Mouse (Mus musculus): ENCODE measurements around the gene Iqsec1.
A peak's percentile ranks its signal among the peaks of the same experiment; 100 is the strongest.

The Iqsec1 gene

DNA sequence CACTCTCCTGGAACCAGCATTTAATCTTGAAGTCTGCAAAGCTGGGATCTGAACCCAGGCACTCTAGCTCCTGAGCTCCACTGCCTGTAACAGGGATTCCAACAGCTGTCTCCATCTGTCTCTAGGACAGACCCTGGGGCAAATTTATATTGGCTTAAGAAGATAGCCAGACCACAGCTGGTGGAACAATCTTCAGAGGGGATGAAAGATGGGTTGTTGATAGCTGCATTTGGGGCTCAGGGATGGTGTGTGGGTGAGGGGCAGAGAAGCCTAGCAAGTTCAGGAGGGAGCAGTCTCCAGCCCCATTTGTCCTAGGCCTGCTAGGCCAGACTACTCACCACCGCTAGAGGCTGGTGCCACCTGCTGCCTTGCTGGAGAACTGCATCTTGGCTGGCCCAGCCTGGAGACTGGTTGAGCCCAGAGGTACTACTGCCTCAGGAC lies 260.0 kb downstream of the Iqsec1 start:
- peak; percentile 57 for DNase-seq (ENCODE audit: low spot score)

DNA sequence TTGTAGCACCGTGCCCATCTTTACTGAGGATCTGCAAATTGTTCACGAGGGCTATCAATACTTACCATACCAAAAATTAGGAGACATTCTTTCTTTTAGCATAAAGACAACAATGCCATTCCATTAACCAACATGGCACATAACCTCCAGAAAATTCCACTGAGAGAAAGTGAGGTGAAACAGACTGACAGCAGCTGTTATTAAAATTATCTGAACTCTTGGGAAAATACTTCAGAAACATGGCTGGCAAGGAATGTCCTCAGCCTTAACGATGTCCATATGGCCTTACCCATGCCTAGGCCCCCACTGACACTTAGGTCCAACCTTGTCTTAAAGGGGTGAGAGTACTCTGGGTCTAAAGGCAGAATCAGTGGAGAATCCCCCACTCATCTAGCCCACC lies 260.7 kb downstream of the Iqsec1 start:
- DNase-seq (ENCODE audit: low spot score): no peak

DNA sequence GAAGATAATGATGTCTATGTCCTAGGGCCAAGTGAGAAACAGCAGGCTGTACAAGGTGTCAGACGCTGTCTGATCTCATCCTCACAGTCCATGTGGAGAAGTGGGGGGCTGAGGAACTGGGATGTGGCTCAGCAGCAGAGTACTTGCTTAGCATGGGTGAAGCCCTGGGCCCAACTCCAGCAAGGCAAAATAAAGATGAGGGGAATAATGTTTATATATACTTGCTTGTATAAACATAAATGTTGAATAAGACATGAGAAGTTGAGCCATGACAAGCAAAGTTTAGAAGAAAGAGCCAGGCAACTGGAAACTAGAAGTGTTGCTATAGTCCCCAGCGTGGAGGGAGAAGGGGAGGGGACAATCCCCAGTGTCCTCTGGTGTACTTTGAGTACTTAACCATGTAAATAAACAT lies 261.8 kb downstream of the Iqsec1 start:
- DNase-seq (ENCODE audit: low spot score): no peak

DNA sequence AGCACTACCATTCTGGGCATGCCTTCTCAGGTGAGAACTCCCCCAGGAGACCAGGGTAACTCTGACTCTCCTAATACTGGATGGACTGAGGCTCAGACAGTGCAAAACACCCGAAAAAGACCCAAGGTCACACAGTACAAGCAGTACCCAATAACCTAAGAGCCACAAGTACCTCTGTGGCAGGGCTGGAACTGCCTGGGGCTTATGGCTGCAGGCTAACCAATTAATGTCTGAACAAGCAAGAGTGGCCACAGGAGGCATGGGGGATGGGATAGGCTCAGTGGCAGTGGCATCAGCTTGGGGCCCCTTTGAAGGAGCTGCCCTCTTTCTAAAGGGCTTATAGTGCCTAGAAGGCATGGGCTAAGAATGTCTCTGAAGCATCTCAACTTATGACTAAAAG lies 263.0 kb downstream of the Iqsec1 start:
- no peak for DNase-seq (ENCODE audit: low spot score)

DNA sequence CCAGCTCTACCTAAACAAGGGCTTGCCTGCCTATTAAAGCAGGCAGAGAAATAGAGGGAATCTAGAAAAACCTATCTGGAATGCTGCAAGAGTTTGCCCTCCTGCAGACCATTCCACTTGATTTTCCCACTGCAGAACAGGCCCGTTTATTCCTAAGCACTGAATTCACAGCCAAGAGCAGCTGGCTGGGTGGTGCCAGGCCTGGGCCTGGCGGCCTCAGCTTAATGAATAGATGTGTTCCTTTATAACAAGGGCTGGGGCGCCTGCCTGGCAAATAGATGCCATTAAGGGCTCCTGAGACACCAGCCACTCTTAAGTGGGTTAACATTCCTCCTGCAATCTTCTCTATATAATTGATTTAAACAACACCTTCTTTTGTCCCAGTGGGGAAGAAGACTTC lies 265.5 kb downstream of the Iqsec1 start:
- no peak for DNase-seq (ENCODE audit: low spot score)

DNA sequence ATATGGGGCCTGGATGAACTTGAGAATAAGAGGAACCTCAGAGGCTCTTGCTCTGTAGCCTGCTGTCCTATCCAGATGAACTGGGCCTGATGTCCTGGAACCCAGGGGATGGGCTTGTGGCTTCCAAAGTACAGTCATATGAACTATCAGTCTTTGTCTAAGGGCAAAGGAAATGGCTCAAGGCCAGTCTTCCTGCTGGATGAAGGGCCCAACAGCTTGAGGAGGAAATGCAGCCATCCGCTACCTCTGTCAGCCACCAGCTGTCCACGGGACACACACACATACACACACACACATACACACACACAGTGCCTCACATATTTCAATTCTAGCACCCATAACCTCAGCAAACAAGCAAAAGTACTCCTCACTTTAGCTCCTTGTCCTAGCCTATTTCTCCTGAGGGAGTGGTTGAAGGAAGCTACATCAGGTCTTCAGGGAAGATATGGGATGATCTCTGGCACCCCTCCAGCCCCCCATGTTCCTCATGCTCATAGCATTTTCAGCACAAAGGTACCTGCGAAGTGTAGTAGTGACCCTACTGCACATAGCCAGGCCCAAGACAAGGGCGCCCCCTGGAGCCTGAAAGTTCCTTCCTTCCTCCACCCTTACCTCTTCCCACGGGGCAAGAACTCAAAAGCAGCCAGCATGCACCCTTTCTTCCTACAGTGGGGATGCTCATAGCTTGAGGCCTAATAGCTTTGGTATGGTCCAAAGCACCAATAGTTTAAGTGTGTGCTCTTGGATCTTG lies 267.3 kb downstream of the Iqsec1 start:
- DNase-seq (ENCODE audit: low spot score): no peak

DNA sequence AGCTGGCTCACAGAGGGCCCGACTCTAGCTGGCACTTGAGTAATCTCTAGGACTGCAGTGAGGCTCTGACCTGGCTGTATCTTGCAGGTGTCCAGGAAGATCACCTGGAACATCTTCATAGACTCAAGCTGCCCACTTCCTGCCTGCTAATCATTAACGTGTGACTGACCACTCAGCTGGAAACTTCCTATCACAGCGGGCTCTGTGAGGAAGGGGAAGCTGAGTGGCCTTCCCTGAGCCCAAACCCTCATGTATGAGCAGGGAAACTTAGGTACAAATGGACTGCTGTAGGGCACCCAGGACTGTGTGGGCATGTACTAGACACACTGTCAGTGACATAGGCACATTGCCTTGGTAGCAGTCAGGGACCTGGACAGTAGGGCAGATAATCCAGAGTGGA lies 268.3 kb downstream of the Iqsec1 start:
- DNase-seq (ENCODE audit: low spot score): no peak

DNA sequence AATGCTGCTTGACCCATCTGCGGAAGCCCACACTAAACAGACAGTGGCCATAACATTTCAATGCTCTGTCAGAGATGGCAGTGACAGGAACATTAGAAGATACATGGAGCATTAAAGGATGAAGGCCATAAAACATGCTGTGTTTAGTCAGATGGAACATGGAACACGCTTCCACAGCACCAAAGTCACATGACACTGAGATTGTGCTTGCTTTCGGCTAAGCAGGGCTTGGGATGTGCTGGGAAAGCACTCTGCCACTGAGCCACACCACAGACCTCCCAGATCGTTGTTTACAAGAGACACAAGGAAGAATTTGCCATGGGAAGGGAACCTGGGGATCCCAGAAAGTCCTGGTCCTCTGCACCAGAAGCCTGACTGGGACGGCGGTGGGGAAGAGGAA lies 269.1 kb downstream of the Iqsec1 start:
- DNase-seq (ENCODE audit: low spot score): no peak

DNA sequence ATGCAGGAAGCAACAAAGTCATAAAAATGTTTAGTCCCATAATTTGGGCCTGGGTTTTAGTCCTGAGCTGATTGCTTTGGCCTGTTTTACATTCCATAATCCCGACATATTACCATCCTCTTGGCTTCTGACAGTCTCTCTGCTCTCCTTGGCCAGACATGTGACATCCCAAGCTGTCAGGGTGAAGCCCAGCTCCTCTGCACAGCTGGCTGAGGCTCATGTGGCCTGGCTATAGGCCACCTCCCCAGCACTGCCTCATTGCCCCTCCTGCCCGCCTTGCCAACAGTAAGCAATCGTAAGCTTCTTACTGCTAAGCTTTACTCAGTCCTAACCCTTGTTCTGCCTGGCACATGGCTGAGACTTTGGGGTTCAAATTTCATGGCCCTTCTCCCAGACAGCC lies 270.0 kb downstream of the Iqsec1 start:
- no peak for DNase-seq (ENCODE audit: low spot score)

DNA sequence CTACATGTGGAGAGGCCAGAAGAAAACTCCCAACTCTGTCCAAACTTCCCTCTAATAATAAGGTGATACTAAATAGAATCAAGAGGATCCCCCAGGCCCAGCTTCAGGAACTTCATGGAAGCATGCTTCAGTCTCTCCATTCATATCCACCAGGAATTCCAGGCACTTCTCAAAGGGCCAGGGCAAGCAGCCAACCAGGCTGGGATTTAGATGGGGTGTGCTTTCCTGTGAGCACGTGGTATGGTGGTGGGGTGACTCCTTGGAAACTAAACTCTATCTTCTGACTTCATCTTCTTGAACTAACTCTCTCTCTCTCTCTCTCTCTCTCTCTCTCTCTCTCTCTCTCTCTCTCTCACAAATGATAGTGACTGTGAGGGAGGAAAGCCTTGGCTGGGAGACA lies 270.8 kb downstream of the Iqsec1 start:
- DNase-seq (ENCODE audit: low spot score): no peak

DNA sequence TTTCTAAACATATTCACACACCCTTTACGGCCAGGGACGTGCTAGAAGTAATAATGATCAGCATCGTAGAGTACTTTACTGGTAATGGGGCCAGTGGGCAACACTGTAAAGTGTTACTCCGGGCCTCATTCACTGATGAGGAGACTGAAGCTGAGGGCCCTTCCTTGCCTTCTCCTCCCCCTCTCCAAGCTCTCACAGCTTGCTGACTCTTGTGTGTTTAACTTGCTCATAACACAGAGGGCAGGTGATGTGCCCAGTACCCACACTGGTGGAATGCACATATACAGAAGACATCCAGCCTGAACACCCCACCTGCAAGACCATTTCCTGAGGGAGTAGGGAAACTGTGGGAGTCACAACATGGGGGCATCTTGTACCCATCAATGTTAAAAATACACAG lies 271.6 kb downstream of the Iqsec1 start:
- DNase-seq (ENCODE audit: low spot score): no peak

DNA sequence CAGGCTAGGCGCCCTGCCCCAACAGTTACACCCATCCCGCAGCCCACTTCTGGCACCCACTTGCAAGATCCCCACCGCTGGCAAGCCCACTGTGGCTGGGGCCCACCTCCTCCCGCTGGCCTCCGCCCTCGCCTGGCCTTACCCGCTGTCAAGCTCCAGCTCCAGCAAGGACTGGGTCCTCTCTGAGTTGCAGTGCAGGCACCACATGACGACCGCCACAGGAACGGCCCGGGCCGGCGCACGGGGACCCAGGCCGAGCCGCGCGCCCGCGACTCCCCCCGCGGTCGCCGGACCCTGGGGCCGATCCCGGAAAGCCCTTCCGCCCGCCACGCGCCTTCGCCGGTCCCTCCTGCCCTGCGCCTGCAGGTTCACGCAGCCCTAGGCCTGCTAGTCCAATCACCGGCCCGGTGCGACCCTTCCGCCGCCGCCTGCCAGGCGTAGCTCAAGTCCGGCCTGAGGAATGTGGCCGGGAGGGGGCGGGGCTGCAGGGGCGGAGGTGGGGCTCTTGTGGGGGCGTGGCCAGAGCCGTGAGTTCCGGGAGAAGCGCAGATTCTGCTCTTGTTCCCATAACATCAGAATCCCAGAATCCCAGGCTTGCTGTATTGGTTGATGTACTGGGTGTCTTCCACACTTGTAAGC lies 272.3 kb downstream of the Iqsec1 start:
- peak; percentile 84 for DNase-seq (ENCODE audit: low spot score)

DNA sequence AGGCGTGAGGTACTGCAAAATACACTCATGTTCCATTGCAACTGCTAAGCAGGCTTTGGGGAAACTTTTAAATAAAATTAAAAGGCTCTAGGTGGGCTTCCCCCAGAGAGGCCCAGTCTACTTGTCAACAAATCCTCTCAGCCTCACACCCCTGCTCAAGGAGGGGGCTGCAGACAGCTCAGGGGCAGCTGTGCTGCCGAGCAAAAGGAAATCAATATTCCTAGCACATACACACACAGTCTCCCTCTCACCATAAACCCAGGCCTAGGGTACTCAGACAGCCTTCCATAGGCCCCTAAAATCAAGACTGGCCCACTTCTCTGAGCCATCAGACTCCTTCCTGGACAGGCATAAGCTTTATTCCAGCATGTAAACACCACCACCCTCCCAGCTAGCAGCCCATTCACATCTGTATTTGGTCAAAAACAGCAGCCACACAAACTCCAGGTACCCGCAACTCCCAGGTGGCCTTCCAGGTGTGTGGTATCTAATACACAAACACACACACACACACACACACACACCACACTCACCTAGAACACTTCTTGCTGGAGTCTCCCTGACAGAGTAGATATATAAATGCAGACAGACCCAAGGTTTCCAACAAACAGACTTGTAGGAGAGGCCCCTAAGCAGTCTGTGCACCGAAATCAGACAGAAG lies 273.1 kb downstream of the Iqsec1 start:
- no peak for DNase-seq (ENCODE audit: low spot score)

DNA sequence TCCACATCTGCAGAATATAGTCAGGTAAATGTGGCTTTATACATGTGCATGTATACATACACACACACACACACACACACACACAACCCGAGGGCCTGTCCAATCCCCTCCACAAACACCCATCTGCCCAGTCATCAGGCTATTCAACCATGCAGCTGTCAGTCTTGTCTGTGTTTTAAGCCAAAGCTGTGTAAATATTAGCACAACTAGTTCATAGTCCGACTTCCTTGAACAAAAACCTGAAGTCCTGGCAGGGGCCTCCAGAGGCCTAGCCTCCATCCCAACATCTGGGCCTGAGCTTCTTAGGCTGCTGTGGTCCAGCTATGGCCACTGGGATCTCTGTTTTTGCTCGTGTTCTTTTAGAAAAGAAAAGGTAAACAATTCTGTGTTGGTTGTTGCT lies 274.8 kb downstream of the Iqsec1 start:
- DNase-seq (ENCODE audit: low spot score): no peak

DNA sequence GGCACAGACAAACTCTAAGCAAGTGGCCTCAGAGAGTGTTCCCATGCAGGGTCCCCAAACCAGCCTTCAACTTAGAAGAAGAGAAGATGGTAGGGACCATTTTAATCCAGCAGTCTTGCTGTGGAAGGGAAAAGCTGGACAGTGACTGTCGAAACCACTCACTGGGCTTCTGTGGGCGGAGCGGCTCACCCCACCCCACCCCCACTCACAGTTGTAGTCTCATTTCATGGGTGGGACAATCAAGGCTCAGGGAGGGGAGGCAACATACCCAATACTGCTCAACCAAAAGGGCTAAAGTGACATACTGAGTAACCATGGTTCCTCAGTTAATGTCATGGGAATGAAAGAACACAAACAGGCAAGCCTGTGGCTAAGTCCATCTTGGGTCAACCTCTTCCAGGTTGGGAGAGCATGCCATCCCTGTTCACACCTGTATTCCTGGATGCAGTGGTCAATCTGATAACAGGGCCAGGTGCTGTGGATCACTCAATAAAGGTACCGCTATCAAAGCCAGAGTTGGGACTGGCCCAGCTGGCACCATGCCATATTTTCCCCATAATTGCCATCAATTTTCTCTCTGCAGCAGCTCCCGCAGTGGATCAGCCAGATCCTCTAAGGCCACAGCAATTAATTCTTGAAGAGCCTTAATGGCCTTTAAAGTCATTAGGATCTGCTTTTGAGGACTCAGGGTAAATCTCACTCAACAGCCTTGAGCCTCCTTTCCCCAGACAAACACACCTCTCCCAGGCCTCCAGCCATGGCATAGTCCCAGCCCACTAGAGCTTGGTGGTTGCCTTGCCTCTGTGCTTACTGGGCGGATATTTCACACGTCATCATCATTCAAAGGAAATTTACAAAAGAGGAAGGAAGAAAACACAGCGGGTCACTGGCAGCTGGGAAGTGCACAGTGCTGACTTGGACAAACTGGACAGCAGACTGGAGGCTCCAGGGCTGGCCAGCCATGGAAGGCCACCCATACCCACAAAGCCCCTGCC lies 275.7 kb downstream of the Iqsec1 start:
- DNase-seq (ENCODE audit: low spot score): no peak

DNA sequence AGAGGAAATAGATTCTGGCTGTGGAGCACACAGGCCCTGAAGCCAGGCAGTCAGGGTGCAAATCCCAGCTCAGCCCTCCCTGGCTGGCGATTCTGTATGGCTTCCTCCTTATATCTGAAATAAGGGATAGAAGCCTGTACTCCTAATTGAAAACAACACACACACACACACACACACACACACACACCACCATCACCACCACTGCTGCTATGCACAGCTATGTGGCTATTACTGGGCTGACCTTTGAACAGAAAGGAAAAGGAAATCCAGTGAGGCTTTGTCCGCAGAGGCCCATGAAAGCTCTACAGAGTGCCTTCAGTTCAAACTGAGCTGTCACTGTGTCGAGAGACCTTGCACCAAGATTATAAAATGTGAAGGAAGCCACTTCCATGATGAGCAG lies 276.4 kb downstream of the Iqsec1 start:
- DNase-seq (ENCODE audit: low spot score): no peak

DNA sequence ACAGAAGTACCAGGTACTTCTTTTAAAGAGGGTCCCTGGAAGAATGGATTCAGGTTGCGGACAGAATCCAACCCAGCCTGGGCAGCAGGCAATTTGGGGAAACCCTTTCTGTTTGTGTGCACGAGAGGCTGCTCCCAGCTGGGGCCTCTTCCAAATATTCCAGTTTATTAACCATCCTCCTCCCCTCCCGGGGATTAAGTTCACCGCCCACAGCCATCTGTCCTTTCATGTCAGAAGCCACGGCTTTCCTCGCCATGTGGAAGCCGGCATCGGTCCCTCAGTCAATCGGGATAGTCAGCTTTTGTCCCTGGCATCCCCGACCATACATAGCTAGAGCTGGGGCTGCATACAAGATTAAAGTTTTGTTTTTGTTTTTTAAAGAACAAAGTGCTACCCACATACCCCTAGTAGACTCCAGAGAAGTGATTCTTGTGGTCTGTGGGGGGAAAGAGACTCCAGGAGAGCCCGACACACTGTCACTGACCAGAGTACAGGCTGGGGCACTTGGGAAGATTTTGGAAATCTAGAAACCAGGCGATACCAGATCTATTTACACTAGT lies 276.9 kb downstream of the Iqsec1 start:
- DNase-seq (ENCODE audit: low spot score): no peak

DNA sequence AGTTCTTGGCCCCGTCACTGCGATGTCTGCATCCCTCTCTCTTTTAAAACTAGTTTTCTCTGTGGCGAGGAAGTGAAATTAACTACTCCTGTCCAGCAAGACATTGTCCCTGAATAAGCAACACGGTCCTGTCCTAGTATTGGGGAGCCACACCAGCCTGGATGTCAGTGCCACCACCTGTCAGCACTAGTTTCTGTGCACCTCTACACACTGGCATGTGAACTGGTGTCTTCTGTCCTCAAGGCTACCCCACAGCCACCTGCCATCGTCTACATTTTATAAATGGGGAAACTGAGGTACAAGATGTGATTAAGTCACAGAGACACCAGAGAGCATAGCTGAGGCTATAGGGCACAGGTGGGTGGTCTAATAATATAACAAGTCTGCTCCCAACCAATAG lies 277.7 kb downstream of the Iqsec1 start:
- no peak for DNase-seq (ENCODE audit: low spot score)

DNA sequence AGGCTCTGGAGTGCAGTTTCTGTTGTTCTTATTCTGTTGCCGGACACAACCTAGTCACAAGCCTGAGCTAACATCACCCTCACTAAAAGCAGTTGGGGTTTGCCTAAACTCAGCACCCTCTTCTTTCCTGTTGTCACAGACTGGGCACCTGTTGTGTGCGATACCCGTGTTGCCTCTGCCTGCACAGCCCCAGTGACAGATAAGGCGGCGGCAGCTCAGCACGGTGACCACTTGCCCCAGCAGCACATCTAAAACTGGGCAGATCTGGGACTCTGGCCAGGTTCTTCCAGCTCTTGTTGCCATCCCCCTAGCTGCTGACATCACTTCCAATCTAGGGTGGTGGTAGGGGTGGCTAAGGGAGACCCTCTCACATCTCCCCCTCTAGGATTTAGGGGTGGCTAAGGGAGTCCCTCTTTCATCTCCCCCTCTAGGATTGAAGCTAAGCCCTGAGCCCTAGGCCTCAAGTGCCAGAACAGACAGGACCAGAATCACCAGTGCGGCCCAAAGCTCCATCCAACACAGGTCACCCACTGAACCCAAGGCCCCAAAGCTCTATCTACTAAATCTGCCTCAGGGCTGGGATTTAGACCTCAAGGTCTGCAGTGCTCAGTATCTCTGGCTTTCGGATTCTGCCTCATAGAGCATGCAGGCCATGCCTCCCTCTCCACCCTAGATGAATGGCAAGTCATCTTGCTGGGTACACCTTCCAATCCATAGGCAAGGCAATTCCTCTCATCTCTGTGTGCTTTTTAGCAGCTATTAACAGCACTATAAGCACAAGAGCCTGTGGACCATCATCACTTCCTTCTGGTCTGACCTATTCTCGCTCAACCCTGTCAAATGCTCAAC lies 278.3 kb downstream of the Iqsec1 start:
- no peak for DNase-seq (ENCODE audit: low spot score)

DNA sequence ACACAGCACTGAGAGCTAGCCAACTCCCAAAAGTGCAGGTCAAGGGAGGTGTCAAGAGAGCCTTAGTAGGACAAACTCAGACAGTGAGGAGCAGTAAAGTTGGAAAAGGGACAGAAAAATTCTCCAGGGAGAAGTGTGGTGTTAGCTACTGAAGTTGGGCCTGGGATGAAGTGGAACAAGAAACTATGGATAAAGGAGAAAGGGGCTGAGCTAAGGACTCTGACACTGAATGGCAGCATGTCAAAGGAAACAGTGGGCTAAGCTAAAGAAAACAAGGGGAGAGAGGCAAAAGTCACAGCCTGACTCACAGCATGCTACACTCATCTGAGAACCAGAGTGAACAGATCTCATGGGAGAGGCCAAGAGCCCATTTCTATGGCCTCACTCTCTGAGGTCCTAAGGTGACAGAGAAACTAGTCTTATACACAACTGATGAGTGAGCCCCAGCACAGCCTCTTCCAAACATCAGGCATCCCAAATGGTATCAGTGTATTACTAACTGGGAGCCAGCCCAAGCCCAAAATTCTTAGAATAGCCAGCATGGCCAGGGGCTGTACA lies 280.3 kb downstream of the Iqsec1 start:
- no peak for DNase-seq (ENCODE audit: low spot score)

DNA sequence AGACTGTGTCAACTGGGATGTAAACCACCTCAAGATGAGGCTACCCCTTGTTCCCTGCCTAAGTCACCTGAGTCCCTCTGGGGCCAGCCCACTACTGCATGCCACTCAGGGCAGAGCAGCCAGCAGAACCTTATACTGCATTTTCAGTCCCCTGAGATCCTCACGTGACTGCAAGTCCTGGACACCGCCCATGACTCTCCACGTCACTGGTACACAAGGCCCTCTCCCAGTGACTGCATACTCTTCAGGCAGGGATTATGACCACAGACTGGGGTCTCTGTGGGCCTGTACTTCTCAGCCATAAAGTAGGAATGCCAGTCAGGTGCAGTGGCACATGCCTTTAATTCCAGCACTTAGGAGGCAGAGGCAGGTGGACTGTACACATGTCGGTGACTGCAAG lies 281.3 kb downstream of the Iqsec1 start:
- DNase-seq (ENCODE audit: low spot score): no peak
